Mouse (Mus musculus): ENCODE measurements at regions not wholly inside any gene's neighbourhood (a gene's known extent, or its start where the extent isn't known, plus 50 kb on each side); places are given as distances from the start of the nearest gene placed in this dataset.
"Not testable (repeated sequence)": the region's sequence is repeated elsewhere in the genome, so short reads cannot be mapped to it uniquely, and the experiment has no call there.

- TF ChIP-seq CTCF, EP300 (IDR thresholded peaks at IDR 0.05; ENCODE audit: low read depth): not testable (repeated sequence)
These were observed 88.4 kb upstream of the Slc2a12 start for GRCm38 (mm10) chr10:22556401-22556800.

Data from liver, embryonic 14.5 days (tissue).